Mouse (Mus musculus): ENCODE measurements around the gene Tor3a. TPM values are rescaled to one million over a fixed set of nuclear protein-coding genes. Genes with fewer than 3 reads are reported as not detected.

Tor3a gene
- polyA plus RNA-seq, 1 experiment from 2014 or later, result 19.6 TPM

- 95% methylated on average over 3 of the region's 3 CpGs for WGBS
- Histone ChIP-seq H3K36me3 (ENCODE audit: insufficient read depth, low read length) (peaks cover 16% of the 10 kb centered on the region; the same call in 1 of the 2 replicates), H3K9ac (replicated peaks; ENCODE audit: low read length) (no peak overlapping the region), H3K4me3 (ENCODE audit: low read length) (no peak overlapping the region), H3K27me3 (ENCODE audit: insufficient read depth, low read length) (no peaks in the 10 kb centered on the region), H3K27ac (ENCODE audit: low read length) (no peak overlapping the region), H3K4me2 (replicated peaks; ENCODE audit: low read depth, low read length) (no peak overlapping the region), H3K9me3 (ENCODE audit: low read length) (no peaks in the 10 kb centered on the region), H3K4me1 (ENCODE audit: insufficient read depth, low read length) (peaks cover 8% of the 10 kb centered on the region)
- no peak for ATAC-seq (ENCODE audit: low FRiP score, low TSS enrichment)
These were observed 34.5 kb upstream of the Tor3a start for GRCm38 (mm10) chr1:156708672-156709071.

- no peak overlapping the region for H3K9ac ChIP-seq (replicated peaks; ENCODE audit: low read length)
- H3K4me1 ChIP-seq (ENCODE audit: insufficient read depth, low read length), result peaks cover 3% of the 10 kb centered on the region
- no peak overlapping the region for H3K4me2 ChIP-seq (replicated peaks; ENCODE audit: low read depth, low read length)
- no peaks in the 10 kb centered on the region for H3K9me3 ChIP-seq (ENCODE audit: low read length)
- ATAC-seq (ENCODE audit: low FRiP score, low TSS enrichment), result no peak
- H3K4me3 ChIP-seq (ENCODE audit: low read length), result no peak overlapping the region
- WGBS, result 67% methylated on average over 10 of the region's 10 CpGs
- no peak overlapping the region for H3K27ac ChIP-seq (ENCODE audit: low read length)
- H3K36me3 ChIP-seq (ENCODE audit: insufficient read depth, low read length), result peaks cover 29% of the 10 kb centered on the region
- no peaks in the 10 kb centered on the region for H3K27me3 ChIP-seq (ENCODE audit: insufficient read depth, low read length)
These were observed 31.6 kb upstream of the Tor3a start for GRCm38 (mm10) chr1:156705696-156706285.

DNA sequence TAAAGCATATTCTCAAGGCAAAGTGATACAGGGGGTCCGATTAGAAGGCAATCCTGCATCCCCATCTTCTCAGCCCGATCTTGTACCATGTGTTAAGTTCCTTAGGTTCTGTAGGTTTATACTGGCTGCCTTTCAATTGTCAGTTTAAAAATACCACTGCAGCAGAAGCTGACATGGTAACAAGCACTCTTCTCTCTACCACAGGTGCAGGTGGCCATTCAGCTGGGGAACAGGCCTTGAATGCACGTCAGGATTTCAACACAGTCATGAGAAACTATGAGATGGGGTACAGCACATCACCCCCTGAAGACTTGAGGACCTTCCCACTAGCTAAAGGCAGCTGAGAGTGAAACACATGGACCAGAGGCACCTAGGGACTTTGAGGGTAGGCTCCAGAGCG lies 29.3 kb upstream of the Tor3a start:
- Histone ChIP-seq H3K27me3 (ENCODE audit: insufficient read depth, low read length) (no peaks in the 10 kb centered on the region), H3K27ac (ENCODE audit: low read length) (no peak overlapping the region), H3K4me3 (ENCODE audit: low read length) (no peak overlapping the region), H3K36me3 (ENCODE audit: insufficient read depth, low read length) (peaks cover 43% of the 10 kb centered on the region), H3K4me1 (ENCODE audit: insufficient read depth, low read length) (no peaks in the 10 kb centered on the region), H3K4me2 (replicated peaks; ENCODE audit: low read depth, low read length) (no peak overlapping the region), H3K9me3 (ENCODE audit: low read length) (no peaks in the 10 kb centered on the region), H3K9ac (replicated peaks; ENCODE audit: low read length) (no peak overlapping the region)
- no peak for ATAC-seq (ENCODE audit: low FRiP score, low TSS enrichment)
- 95% methylated on average over 4 of the region's 4 CpGs for WGBS

DNA sequence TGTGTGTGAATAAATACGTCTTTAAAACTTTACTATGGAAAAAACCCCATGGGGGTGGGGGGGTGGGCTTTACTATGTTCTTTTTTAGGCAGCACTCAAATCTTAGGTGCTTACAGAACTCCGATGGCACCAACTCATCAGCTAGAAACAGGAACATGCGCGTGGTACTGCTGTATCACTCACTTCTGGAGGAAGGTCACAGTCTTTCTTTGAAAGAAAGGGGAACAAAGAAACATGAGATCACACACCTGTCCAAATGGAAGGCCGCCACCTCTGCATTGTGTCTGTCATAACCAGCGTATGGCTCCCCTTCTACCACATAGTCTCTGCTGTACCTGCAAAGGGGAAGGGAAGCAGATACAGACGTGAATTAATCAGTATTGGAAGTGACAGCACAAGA lies 28.0 kb upstream of the Tor3a start:
- no peaks in the 10 kb centered on the region for H3K27me3 ChIP-seq (ENCODE audit: insufficient read depth, low read length)
- no peak overlapping the region for H3K4me2 ChIP-seq (replicated peaks; ENCODE audit: low read depth, low read length)
- no peaks in the 10 kb centered on the region for H3K4me1 ChIP-seq (ENCODE audit: insufficient read depth, low read length)
- no peak overlapping the region for H3K27ac ChIP-seq (ENCODE audit: low read length)
- no peak overlapping the region for H3K4me3 ChIP-seq (ENCODE audit: low read length)
- no peak overlapping the region for H3K9ac ChIP-seq (replicated peaks; ENCODE audit: low read length)
- no peak for ATAC-seq (ENCODE audit: low FRiP score, low TSS enrichment)
- peaks cover 53% of the 10 kb centered on the region for H3K36me3 ChIP-seq (ENCODE audit: insufficient read depth, low read length)
- no peaks in the 10 kb centered on the region for H3K9me3 ChIP-seq (ENCODE audit: low read length)
- 94% methylated on average over 7 of the region's 7 CpGs for WGBS

DNA sequence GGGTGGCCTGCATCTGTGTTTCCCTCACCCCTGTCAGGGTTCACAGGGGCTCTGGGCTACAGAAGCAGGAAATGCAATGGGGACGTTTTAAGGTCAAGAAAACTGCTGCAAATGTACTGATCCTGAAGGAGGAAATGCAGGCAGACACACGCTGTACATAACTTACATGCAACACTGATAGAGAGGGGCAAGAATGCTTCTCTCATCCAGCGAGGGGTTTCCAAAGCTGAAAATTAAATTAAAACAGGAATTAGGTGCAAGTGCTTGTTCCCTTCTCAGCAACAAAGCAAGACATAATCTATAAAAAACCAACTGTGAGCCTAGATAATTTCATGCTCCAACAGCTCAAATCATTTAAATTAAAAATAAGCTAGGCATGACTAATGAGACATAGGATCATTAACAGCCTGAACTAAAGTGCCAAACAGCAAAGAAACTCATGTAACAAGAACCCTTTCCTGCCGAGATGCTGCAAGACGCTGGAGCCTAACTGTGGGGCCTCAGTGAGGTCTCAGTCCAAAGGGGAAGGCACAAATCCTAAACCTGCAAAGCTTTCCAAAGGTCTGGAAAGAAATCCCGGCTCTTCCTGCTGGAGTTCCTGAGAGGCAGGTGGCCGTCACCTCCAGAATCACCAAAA lies 12.0 kb upstream of the Tor3a start:
- Histone ChIP-seq H3K27ac (ENCODE audit: low read length) (peak overlapping the region; percentile 76), H3K36me3 (ENCODE audit: insufficient read depth, low read length) (peaks cover 45% of the 10 kb centered on the region), H3K4me3 (ENCODE audit: low read length) (no peak overlapping the region), H3K4me1 (ENCODE audit: insufficient read depth, low read length) (peaks cover 17% of the 10 kb centered on the region), H3K9ac (replicated peaks; ENCODE audit: low read length) (no peak overlapping the region), H3K4me2 (replicated peaks; ENCODE audit: low read depth, low read length) (no peak overlapping the region), H3K27me3 (ENCODE audit: insufficient read depth, low read length) (no peaks in the 10 kb centered on the region), H3K9me3 (ENCODE audit: low read length) (no peaks in the 10 kb centered on the region)
- ATAC-seq (ENCODE audit: low FRiP score, low TSS enrichment), result peak; percentile 81
- 34% methylated on average over 7 of the region's 7 CpGs for WGBS

GRCm38 (mm10) chr1:156679599-156679998 lies 5.4 kb upstream of the Tor3a start:
- H3K4me3 ChIP-seq (ENCODE audit: low read length), result no peak overlapping the region
- WGBS, result 81% methylated on average over 9 of the region's 9 CpGs
- H3K4me1 ChIP-seq (ENCODE audit: insufficient read depth, low read length), result no peaks in the 10 kb centered on the region
- no peak overlapping the region for H3K9ac ChIP-seq (replicated peaks; ENCODE audit: low read length)
- no peak for ATAC-seq (ENCODE audit: low FRiP score, low TSS enrichment)
- no peaks in the 10 kb centered on the region for H3K9me3 ChIP-seq (ENCODE audit: low read length)
- no peak overlapping the region for H3K27ac ChIP-seq (ENCODE audit: low read length)
- H3K27me3 ChIP-seq (ENCODE audit: insufficient read depth, low read length), result no peaks in the 10 kb centered on the region
- peaks cover 19% of the 10 kb centered on the region for H3K36me3 ChIP-seq (ENCODE audit: insufficient read depth, low read length)
- H3K4me2 ChIP-seq (replicated peaks; ENCODE audit: low read depth, low read length), result no peak overlapping the region

GRCm38 (mm10) chr1:156677230-156677629 lies 3.1 kb upstream of the Tor3a start:
- Histone ChIP-seq H3K27ac (ENCODE audit: low read length) (no peak overlapping the region), H3K4me2 (replicated peaks; ENCODE audit: low read depth, low read length) (no peak overlapping the region), H3K27me3 (ENCODE audit: insufficient read depth, low read length) (no peaks in the 10 kb centered on the region), H3K36me3 (ENCODE audit: insufficient read depth, low read length) (peaks cover 9% of the 10 kb centered on the region; the same call in 1 of the 2 replicates), H3K4me1 (ENCODE audit: insufficient read depth, low read length) (peaks cover 8% of the 10 kb centered on the region; the same call in 1 of the 2 replicates), H3K9me3 (ENCODE audit: low read length) (no peaks in the 10 kb centered on the region), H3K9ac (replicated peaks; ENCODE audit: low read length) (no peak overlapping the region), H3K4me3 (ENCODE audit: low read length) (no peak overlapping the region)
- ATAC-seq (ENCODE audit: low FRiP score, low TSS enrichment), result no peak
- WGBS, result 85% methylated on average over 3 of the region's 3 CpGs

- no peak overlapping the region for H3K4me3 ChIP-seq (ENCODE audit: low read length)
- H3K9ac ChIP-seq (replicated peaks; ENCODE audit: low read length), result no peak overlapping the region
- no peak overlapping the region for H3K27ac ChIP-seq (ENCODE audit: low read length)
- H3K27me3 ChIP-seq (ENCODE audit: insufficient read depth, low read length), result no peaks in the 10 kb centered on the region
- ATAC-seq (ENCODE audit: low FRiP score, low TSS enrichment), result no peak
- WGBS, result 88% methylated on average over 5 of the region's 5 CpGs
- H3K4me2 ChIP-seq (replicated peaks; ENCODE audit: low read depth, low read length), result no peak overlapping the region
- H3K4me1 ChIP-seq (ENCODE audit: insufficient read depth, low read length), result peaks cover 8% of the 10 kb centered on the region; the same call in 1 of the 2 replicates
- peaks cover 9% of the 10 kb centered on the region; the same call in 1 of the 2 replicates for H3K36me3 ChIP-seq (ENCODE audit: insufficient read depth, low read length)
- H3K9me3 ChIP-seq (ENCODE audit: low read length), result no peaks in the 10 kb centered on the region
These were observed 2.4 kb upstream of the Tor3a start for GRCm38 (mm10) chr1:156676596-156676995.

- Histone ChIP-seq H3K36me3 (ENCODE audit: insufficient read depth, low read length) (peaks cover 9% of the 10 kb centered on the region; the same call in 1 of the 2 replicates), H3K4me1 (ENCODE audit: insufficient read depth, low read length) (peaks cover 8% of the 10 kb centered on the region; the same call in 1 of the 2 replicates), H3K27me3 (ENCODE audit: insufficient read depth, low read length) (no peaks in the 10 kb centered on the region), H3K9me3 (ENCODE audit: low read length) (no peaks in the 10 kb centered on the region), H3K4me3 (ENCODE audit: low read length) (no peak overlapping the region), H3K4me2 (replicated peaks; ENCODE audit: low read depth, low read length) (no peak overlapping the region), H3K27ac (ENCODE audit: low read length) (no peak overlapping the region), H3K9ac (replicated peaks; ENCODE audit: low read length) (no peak overlapping the region)
- 42% methylated on average over 12 of the region's 12 CpGs for WGBS
- ATAC-seq (ENCODE audit: low FRiP score, low TSS enrichment), result no peak
These were observed 2.0 kb upstream of the Tor3a start for GRCm38 (mm10) chr1:156676171-156676570.

DNA sequence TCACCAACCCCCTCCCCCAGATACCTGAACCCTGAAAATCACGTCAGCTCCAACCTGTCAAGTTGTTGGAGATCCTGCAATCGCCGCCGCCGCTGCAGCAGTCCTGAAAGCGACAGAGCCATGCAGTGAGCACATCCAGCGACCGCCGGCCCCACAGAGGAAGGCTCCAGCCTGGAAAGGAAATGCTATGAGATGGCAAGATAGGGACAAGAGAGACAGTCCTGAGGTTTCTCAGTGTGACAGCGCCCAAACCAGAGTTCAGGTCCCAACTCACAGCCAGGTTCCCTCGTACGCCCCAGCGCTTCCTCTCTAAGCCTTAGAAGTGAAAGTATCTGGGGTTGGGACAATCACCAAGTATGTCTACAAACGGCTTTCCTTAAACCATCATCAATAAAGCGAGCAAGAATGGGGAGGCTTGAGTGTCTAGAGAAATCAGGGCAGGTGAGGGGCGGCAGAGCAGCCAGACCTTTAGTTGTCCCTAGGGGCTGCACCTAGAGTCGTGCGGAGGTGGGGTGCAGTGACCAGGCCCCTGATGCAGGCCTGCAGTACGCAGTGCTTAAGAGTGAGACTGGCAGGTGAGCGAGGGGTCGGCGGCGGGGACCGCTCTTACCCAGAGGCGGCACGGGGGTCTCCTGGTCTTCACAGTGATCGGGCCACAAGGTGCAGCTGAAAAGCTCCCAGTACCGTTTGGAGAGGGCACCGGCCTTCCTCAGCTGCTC lies 521 bp downstream of the Tor3a start:
- H3K4me1 ChIP-seq (ENCODE audit: insufficient read depth, low read length), result peaks cover 8% of the 10 kb centered on the region; the same call in 1 of the 2 replicates
- peak; percentile 39 for ATAC-seq (ENCODE audit: low FRiP score, low TSS enrichment)
- peak overlapping the region; percentile 78 for H3K27ac ChIP-seq (ENCODE audit: low read length)
- no peaks in the 10 kb centered on the region for H3K36me3 ChIP-seq (ENCODE audit: insufficient read depth, low read length)
- H3K4me3 ChIP-seq (ENCODE audit: low read length), result peak overlapping the region; percentile 75
- peak overlapping the region; percentile 100 for H3K4me2 ChIP-seq (replicated peaks; ENCODE audit: low read depth, low read length)
- peak overlapping the region; percentile 72 for H3K9ac ChIP-seq (replicated peaks; ENCODE audit: low read length)
- WGBS, result under 1% methylated on average over 29 of the region's 29 CpGs
- H3K9me3 ChIP-seq (ENCODE audit: low read length), result no peaks in the 10 kb centered on the region
- H3K27me3 ChIP-seq (ENCODE audit: insufficient read depth, low read length), result no peaks in the 10 kb centered on the region
